Mouse (Mus musculus) monocyte, adult 2 months (primary cell): ENCODE results near the gene 2700049A03Rik.

ENCODE experiments used
- DNase-seq, 2 experiments: peaks; one replicate each; pipeline ENCODE4 v3.0.0; 2022; ENCODE audit warnings: low spot score in 2 of 2, low read depth in 1 of 2

Gene 2700049A03Rik

GRCm38 (mm10) chr12:71258196-71258920 lies 121.7 kb downstream of the 2700049A03Rik start:
- DNase-seq, result no peak

GRCm38 (mm10) chr12:71264211-71264610 lies 127.6 kb downstream of the 2700049A03Rik start:
- no peak for DNase-seq

- no peak for DNase-seq
Observed at GRCm38 (mm10) chr12:71269367-71269766, 132.7 kb downstream of the 2700049A03Rik start.

- DNase-seq, result no peak
Observed at GRCm38 (mm10) chr12:71271131-71271530, 134.5 kb downstream of the 2700049A03Rik start.

GRCm38 (mm10) chr12:71274519-71275237 lies 138.0 kb downstream of the 2700049A03Rik start:
- DNase-seq, result no peak

- no peak for DNase-seq
Observed at GRCm38 (mm10) chr12:71275906-71276595, 139.4 kb downstream of the 2700049A03Rik start.

GRCm38 (mm10) chr12:71279521-71280262 lies 143.0 kb downstream of the 2700049A03Rik start:
- DNase-seq, result no peak

GRCm38 (mm10) chr12:71281201-71281768 lies 144.6 kb downstream of the 2700049A03Rik start:
- DNase-seq, result no peak

GRCm38 (mm10) chr12:71285399-71285798 lies 148.8 kb downstream of the 2700049A03Rik start:
- no peak for DNase-seq

- DNase-seq, result no peak
Observed at GRCm38 (mm10) chr12:71290460-71290859, 153.8 kb downstream of the 2700049A03Rik start.
